Mouse (Mus musculus) bone marrow, adult 2 months (tissue): ENCODE measurements at regions not wholly inside any gene's neighbourhood (a gene's known extent, or its start where the extent isn't known, plus 50 kb on each side); places are given as distances from the start of the nearest gene placed in this dataset.

Source experiments
- CTCF ChIP-seq: fragments of 200-500 bp; IDR thresholded peaks from 2 replicates; pipeline ENCODE4 v1.5.1; 2011; ENCODE audit warnings: low read length, control low read depth; ENCODE audit not compliant: control insufficient read depth, insufficient read depth
- POLR2A ChIP-seq: fragments of 200-500 bp; IDR thresholded peaks from 2 replicates; pipeline ENCODE4 v1.6.1; 2011; ENCODE audit warnings: low read depth, mild to moderate bottlenecking, control low read depth, low read length, borderline replicate concordance; ENCODE audit not compliant: control insufficient read depth

- TF ChIP-seq CTCF (no peak), POLR2A (no peak)
Observed at GRCm38 (mm10) chr8:116242972-116243371, 261.8 kb upstream of the Dynlrb2 start.
